Mouse (Mus musculus) intestine, embryonic 16.5 days (tissue): ENCODE data around the gene Pcdh9. TPM values are rescaled to one million over a fixed set of nuclear protein-coding genes. Genes with fewer than 3 reads are reported as not detected.

ENCODE experiments used
- ATAC-seq: fragments of 200-750 bp; cut with Nextera tagmentation; 2 replicates; pipeline ENCODE4 v1.8.0; 2017; ENCODE audit warnings: moderate TSS enrichment, moderate library complexity
- H3K27ac ChIP-seq: fragments of 300-500 bp; sonication (generic); 2 replicates; pipeline ENCODE4 v1.5.1; 2014; ENCODE audit warnings: mild to moderate bottlenecking, low read length
- H3K27me3 ChIP-seq: fragments of 300-500 bp; sonication (generic); replicated peaks from 2 replicates; pipeline ENCODE4 v1.6.1; 2014; ENCODE audit warnings: low read length, control low read depth, mixed read lengths; ENCODE audit not compliant: control insufficient read depth, insufficient read depth
- H3K36me3 ChIP-seq: fragments of 300-500 bp; sonication (generic); 2 replicates; pipeline ENCODE4 v1.6.1; 2014; ENCODE audit warnings: low read length, control low read depth; ENCODE audit not compliant: control insufficient read depth, insufficient read depth
- H3K4me1 ChIP-seq: fragments of 300-500 bp; sonication (generic); 2 replicates; pipeline ENCODE4 v1.6.1; 2014; ENCODE audit warnings: low read length, control low read depth, mixed read lengths; ENCODE audit not compliant: control insufficient read depth, insufficient read depth
- H3K4me2 ChIP-seq: fragments of 300-500 bp; sonication (generic); 2 replicates; pipeline ENCODE4 v1.6.1; 2014; ENCODE audit warnings: low read depth, low read length, control low read depth
- H3K4me3 ChIP-seq: fragments of 300-500 bp; sonication (generic); 2 replicates; pipeline ENCODE4 v1.5.1; 2014; ENCODE audit warnings: mild to moderate bottlenecking, low read length
- H3K9ac ChIP-seq: fragments of 300-500 bp; sonication (generic); 2 replicates; pipeline ENCODE4 v1.6.1; 2014; ENCODE audit warnings: low read depth, low read length
- H3K9me3 ChIP-seq: fragments of 300-500 bp; sonication (generic); 2 replicates; pipeline ENCODE4 v1.6.1; 2016; ENCODE audit warnings: low read length, control low read depth; ENCODE audit not compliant: control insufficient read depth
- WGBS: fragments of 180-500 bp; shearing (Covaris S2); extraction: QIAGEN DNeasy Blood & Tissue Kit; methylation state at CpG from one replicate; pipeline ENCODE4 v1.1.7; 2014; 5-methylcytosine and 5-hydroxymethylcytosine counted together
- polyA plus RNA-seq: library from polyadenylated mRNA; unstranded; fragments of >200 nt; fragmentation: Nextera tagmentation; extraction: Ambion mirVana; gene quantifications from 2 replicates; pipeline ENCODE4 v1.2.1, GENCODE M21; 2015

The Pcdh9 gene
- polyA plus RNA-seq, 1 experiment from 2014 or later: 14.6 TPM

- no peak overlapping the region for H3K27ac ChIP-seq
- 41% methylated on average over 8 of the region's 8 CpGs for WGBS
- H3K4me2 ChIP-seq: no peak overlapping the region
- no peak overlapping the region for H3K4me3 ChIP-seq
- H3K4me1 ChIP-seq: no peaks in the 10 kb centered on the region
- H3K9me3 ChIP-seq: no peaks in the 10 kb centered on the region
- no peak overlapping the region for H3K9ac ChIP-seq
- no peak; the same call in 1 of the 2 replicates for ATAC-seq
- no peaks in the 10 kb centered on the region for H3K36me3 ChIP-seq
- no peaks in the 10 kb centered on the region for H3K27me3 ChIP-seq
These were observed 823.6 kb downstream of the Pcdh9 start for GRCm38 (mm10) chr14:93066732-93067410.

- Histone ChIP-seq H3K4me1 (no peaks in the 10 kb centered on the region), H3K4me3 (no peak overlapping the region), H3K27ac (no peak overlapping the region), H3K36me3 (no peaks in the 10 kb centered on the region), H3K9me3 (no peaks in the 10 kb centered on the region), H3K27me3 (no peaks in the 10 kb centered on the region), H3K9ac (no peak overlapping the region), H3K4me2 (no peak overlapping the region)
- 60% methylated on average over 5 of the region's 5 CpGs for WGBS
- no peak for ATAC-seq
These were observed 828.5 kb downstream of the Pcdh9 start for GRCm38 (mm10) chr14:93061824-93062620.

GRCm38 (mm10) chr14:93058799-93059198 lies 831.7 kb downstream of the Pcdh9 start:
- Histone ChIP-seq H3K4me1 (no peaks in the 10 kb centered on the region), H3K27ac (no peak overlapping the region), H3K4me2 (no peak overlapping the region), H3K4me3 (no peak overlapping the region), H3K27me3 (no peaks in the 10 kb centered on the region), H3K9me3 (no peaks in the 10 kb centered on the region), H3K36me3 (no peaks in the 10 kb centered on the region), H3K9ac (no peak overlapping the region)
- 92% methylated on average over 6 of the region's 6 CpGs for WGBS
- no peak for ATAC-seq

GRCm38 (mm10) chr14:93055997-93056396 lies 834.5 kb downstream of the Pcdh9 start:
- H3K9ac ChIP-seq: no peak overlapping the region
- H3K4me1 ChIP-seq: no peaks in the 10 kb centered on the region
- H3K9me3 ChIP-seq: no peaks in the 10 kb centered on the region
- no peak overlapping the region for H3K4me2 ChIP-seq
- H3K4me3 ChIP-seq: no peak overlapping the region
- no peak overlapping the region for H3K27ac ChIP-seq
- no peaks in the 10 kb centered on the region for H3K36me3 ChIP-seq
- WGBS: 85% methylated on average over 3 of the region's 3 CpGs
- no peaks in the 10 kb centered on the region for H3K27me3 ChIP-seq
- no peak for ATAC-seq

GRCm38 (mm10) chr14:93040591-93040990 lies 849.9 kb downstream of the Pcdh9 start:
- 61% methylated on average over 6 of the region's 6 CpGs for WGBS
- Histone ChIP-seq H3K9ac (no peak overlapping the region), H3K27me3 (no peaks in the 10 kb centered on the region)

GRCm38 (mm10) chr14:93039326-93040221 lies 850.9 kb downstream of the Pcdh9 start:
- H3K36me3 ChIP-seq: no peaks in the 10 kb centered on the region
- H3K4me1 ChIP-seq: no peaks in the 10 kb centered on the region
- ATAC-seq: no peak; the same call in 1 of the 2 replicates
- H3K9ac ChIP-seq: no peak overlapping the region
- no peaks in the 10 kb centered on the region for H3K9me3 ChIP-seq
- 54% methylated on average over 8 of the region's 8 CpGs for WGBS
- no peak overlapping the region for H3K4me2 ChIP-seq
- no peak overlapping the region for H3K4me3 ChIP-seq
- H3K27me3 ChIP-seq: no peaks in the 10 kb centered on the region
- H3K27ac ChIP-seq: no peak overlapping the region

More at GRCm38 (mm10) chr14:93040591-93040990, 849.9 kb downstream of the Pcdh9 start:
- no peak overlapping the region for H3K4me3 ChIP-seq
- H3K36me3 ChIP-seq: no peaks in the 10 kb centered on the region
- no peak overlapping the region for H3K4me2 ChIP-seq
- H3K4me1 ChIP-seq: no peaks in the 10 kb centered on the region
- no peaks in the 10 kb centered on the region for H3K9me3 ChIP-seq
- no peak for ATAC-seq
- H3K27ac ChIP-seq: no peak overlapping the region

GRCm38 (mm10) chr14:93009147-93010064 lies 881.1 kb downstream of the Pcdh9 start:
- H3K27ac ChIP-seq: no peak overlapping the region
- no peak overlapping the region for H3K9ac ChIP-seq
- H3K9me3 ChIP-seq: no peaks in the 10 kb centered on the region
- H3K4me2 ChIP-seq: no peak overlapping the region
- H3K4me3 ChIP-seq: no peak overlapping the region
- WGBS: 68% methylated on average over 5 of the region's 5 CpGs
- no peak; the same call in 1 of the 2 replicates for ATAC-seq
- H3K36me3 ChIP-seq: no peaks in the 10 kb centered on the region
- H3K4me1 ChIP-seq: no peaks in the 10 kb centered on the region
- H3K27me3 ChIP-seq: no peaks in the 10 kb centered on the region
